Mouse (Mus musculus) c-Kit-positive CD71-negative TER-119-negative erythroid progenitor cells, embryonic 14.5 days (primary cell): ENCODE measurements around the gene Adcy9.
A peak's percentile ranks its signal among the peaks of the same experiment; 100 is the strongest.

Experiments
- DNase-seq: peaks from one replicate; pipeline ENCODE4 v3.0.0-alpha.2; 2013; ENCODE audit warnings: low read depth

The Adcy9 gene

GRCm38 (mm10) chr16:4320856-4321255, 99.4 kb downstream of the Adcy9 start:
- no peak for DNase-seq

- no peak for DNase-seq
Observed at GRCm38 (mm10) chr16:4318001-4318526, 102.2 kb downstream of the Adcy9 start.

GRCm38 (mm10) chr16:4316094-4316474, 104.2 kb downstream of the Adcy9 start:
- peak; percentile 71 for DNase-seq

GRCm38 (mm10) chr16:4315352-4316093, 104.8 kb downstream of the Adcy9 start:
- DNase-seq: no peak

GRCm38 (mm10) chr16:4314891-4315290, 105.4 kb downstream of the Adcy9 start:
- DNase-seq: no peak

GRCm38 (mm10) chr16:4312018-4312417, 108.3 kb downstream of the Adcy9 start:
- DNase-seq: no peak

GRCm38 (mm10) chr16:4311608-4312007, 108.7 kb downstream of the Adcy9 start:
- no peak for DNase-seq

GRCm38 (mm10) chr16:4307795-4308194, 112.5 kb downstream of the Adcy9 start:
- DNase-seq: no peak

- peak; percentile 14 for DNase-seq
Observed at GRCm38 (mm10) chr16:4304176-4304922, 115.9 kb downstream of the Adcy9 start.

GRCm38 (mm10) chr16:4303554-4303953, 116.7 kb downstream of the Adcy9 start:
- no peak for DNase-seq

GRCm38 (mm10) chr16:4300280-4300679, 120.0 kb downstream of the Adcy9 start:
- no peak for DNase-seq

- no peak for DNase-seq
Observed at GRCm38 (mm10) chr16:4293259-4293658, 127.0 kb downstream of the Adcy9 start.

- no peak for DNase-seq
Observed at GRCm38 (mm10) chr16:4289507-4289906, 130.8 kb downstream of the Adcy9 start.

GRCm38 (mm10) chr16:4286593-4286992, 133.7 kb downstream of the Adcy9 start:
- DNase-seq: no peak

GRCm38 (mm10) chr16:4285257-4285656, 135.0 kb downstream of the Adcy9 start:
- no peak for DNase-seq

GRCm38 (mm10) chr16:4283267-4283851, 136.9 kb downstream of the Adcy9 start:
- DNase-seq: no peak

GRCm38 (mm10) chr16:4281470-4281869, 138.8 kb downstream of the Adcy9 start:
- no peak for DNase-seq

- no peak for DNase-seq
Observed at GRCm38 (mm10) chr16:4280949-4281348, 139.3 kb downstream of the Adcy9 start.

GRCm38 (mm10) chr16:4279601-4280000, 140.7 kb downstream of the Adcy9 start:
- DNase-seq: no peak

- DNase-seq: no peak
Observed at GRCm38 (mm10) chr16:4276621-4277020, 143.7 kb downstream of the Adcy9 start.

- DNase-seq: no peak
Observed at GRCm38 (mm10) chr16:4276151-4276550, 144.1 kb downstream of the Adcy9 start.

- DNase-seq: no peak
Observed at GRCm38 (mm10) chr16:4273702-4274476, 146.4 kb downstream of the Adcy9 start.
